In the genomic region with DNA sequence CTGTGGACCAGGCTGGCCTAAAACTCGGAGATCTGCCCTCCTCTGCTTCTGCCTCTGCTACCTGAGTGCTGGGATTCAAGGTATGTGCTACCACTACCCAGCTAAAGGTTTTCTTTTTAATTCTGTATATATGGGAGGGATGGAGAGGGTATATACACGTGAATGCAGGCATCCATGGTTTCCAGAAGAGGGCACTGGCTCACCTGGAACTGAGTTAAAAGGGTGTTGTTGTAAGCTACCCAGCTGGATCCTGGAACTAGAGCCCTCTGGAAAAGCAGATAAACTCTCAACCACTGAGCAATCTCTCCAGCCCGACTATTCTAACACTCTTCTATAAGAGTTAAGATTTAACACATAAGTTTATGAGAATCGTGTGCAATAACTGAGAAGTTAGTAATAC, we compare ENCODE assay signal across 29 mouse cellular contexts. TPM values are rescaled to one million over a fixed set of nuclear protein-coding genes. Genes with fewer than 3 reads are reported as not detected.
A peak's percentile ranks its signal among the peaks of the same experiment; 100 is the strongest.
DNase-seq lines count a peak whose midpoint lies in the region; ATAC-seq and TF ChIP-seq lines count a peak whose summit lies in the region.
"Had no signal": no experiment of that assay in that cellular context is flagged by ENCODE, and none has a peak within 500 bp of the region (broad histone marks: within the 10 kb centered on the region; RNA-seq: fewer than 3 reads in every experiment).

No protein-coding gene starts in this region.

- TF ChIP-seq CTCF in gastrocnemius, adult 2 months (IDR thresholded peaks at IDR 0.05): peak; percentile 10; the same call in 1 of the 2 replicates
- peak; percentile 48 for TF ChIP-seq CTCF in liver, embryonic 14.5 days (IDR thresholded peaks at IDR 0.05; ENCODE audit: low read depth)
- TF ChIP-seq CTCF in Patski (IDR thresholded peaks at IDR 0.05): peak; percentile 43

- H3K36me3 ChIP-seq in liver, embryonic 14.5 days (replicated peaks; ENCODE audit: control insufficient read depth, insufficient read depth, low read depth): no peaks in the 10 kb centered on the region
- no peaks in the 10 kb centered on the region for H3K36me3 ChIP-seq in hindbrain, embryonic 11.5 days (ENCODE audit: control insufficient read depth, insufficient read depth, low read length)
- H3K36me3 ChIP-seq: forebrain, embryonic 15.5 days; hindbrain, embryonic 15.5 days; liver, embryonic 12.5 days had no signal

- peaks cover 11 to 12% of the 10 kb centered on the region in 2 experiments for H3K4me1 ChIP-seq in liver, embryonic 14.5 days (replicated peaks; ENCODE audit: control insufficient read depth in 2 of 2, insufficient read depth in 2 of 2, low read length in 1 of 2)
- H3K4me1 ChIP-seq in hindbrain, embryonic 11.5 days (replicated peaks; ENCODE audit: control insufficient read depth, insufficient read depth, low read length): no peaks in the 10 kb centered on the region

- DNase-seq in gastrocnemius, adult 2 months: no peak
- no peak for DNase-seq in gastrocnemius, postnatal 25 days
- no peak for DNase-seq in liver, embryonic 14.5 days (ENCODE audit: low read depth in 3 of 3, low spot score in 3 of 3)
- DNase-seq in liver: no peak
- DNase-seq in 416B (ENCODE audit: low read depth): peak; percentile 64
- no peak for DNase-seq in Patski (ENCODE audit: low read depth, low spot score)
- DNase-seq in left cerebral cortex, postnatal 14 days (ENCODE audit: low spot score in 2 of 2): no peak
- DNase-seq in hindbrain, embryonic 11.5 days (ENCODE audit: low spot score): no peak
- DNase-seq: adrenal gland, postnatal 36 days; B cell, adult 2 months; cerebellum, adult 8-10 months; heart, postnatal 10 days; kidney, adult 18-20 months; kidney, postnatal 36 days; left cerebral cortex, postnatal 4 days; lung, postnatal 14 days; right cerebral cortex, adult 18-20 months had no signal

- H3K9me3 ChIP-seq in liver, embryonic 14.5 days (ENCODE audit: control insufficient read depth, low read length): no peaks in the 10 kb centered on the region
- no peaks in the 10 kb centered on the region for H3K9me3 ChIP-seq in hindbrain, embryonic 11.5 days (ENCODE audit: control insufficient read depth, low read length)
- H3K9me3 ChIP-seq: forebrain, embryonic 15.5 days; hindbrain, embryonic 15.5 days; liver, embryonic 12.5 days had no signal

- 26% methylated on average over 4 of the region's 4 CpGs for WGBS in liver, embryonic 14.5 days (ENCODE audit: insufficient replicate concordance)
- 75% methylated on average over 4 of the region's 4 CpGs for WGBS in hindbrain, embryonic 11.5 days

- CTCF ChIA-PET in Patski (lab: Charles Lee): interaction anchor here (1.2 kb wide), 1 partner anchor 57 kb away, joined by 4 read pairs; no protein-coding TSS in a partner anchor

- no peak overlapping the region for H3K9ac ChIP-seq in liver, embryonic 14.5 days (replicated peaks)
- H3K9ac ChIP-seq in hindbrain, embryonic 11.5 days (ENCODE audit: low read depth, low read length): no peak overlapping the region
- H3K9ac ChIP-seq: forebrain, embryonic 15.5 days; hindbrain, embryonic 15.5 days; liver, embryonic 12.5 days had no signal

- intact Hi-C loops in gastrocnemius, adult 2 months (cut with DNase I): no loop called here
- intact Hi-C loops in left cerebral cortex, postnatal 14 days (cut with DNase I): no loop called here

- no peak overlapping the region for H3K27ac ChIP-seq in gastrocnemius, adult 2 months
- H3K27ac ChIP-seq in liver, embryonic 14.5 days: no peak overlapping the region
- no peak overlapping the region for H3K27ac ChIP-seq in hindbrain, embryonic 11.5 days (ENCODE audit: low read depth, low read length)
- H3K27ac ChIP-seq: forebrain, embryonic 15.5 days; hindbrain, embryonic 15.5 days; liver, embryonic 12.5 days had no signal

- no peak for ATAC-seq in liver, embryonic 14.5 days (ENCODE audit: insufficient read depth)
- no peak for ATAC-seq in Patski
- no peak for ATAC-seq in hindbrain, embryonic 11.5 days (ENCODE audit: low FRiP score)
- ATAC-seq: forebrain, embryonic 15.5 days; liver, embryonic 12.5 days had no signal

- peaks cover 61% of the 10 kb centered on the region for H3K27me3 ChIP-seq in liver, embryonic 14.5 days (ENCODE audit: control insufficient read depth, insufficient read depth, low read length)
- peaks cover 44% of the 10 kb centered on the region for H3K27me3 ChIP-seq in Patski
- peaks cover 50% of the 10 kb centered on the region for H3K27me3 ChIP-seq in hindbrain, embryonic 11.5 days (ENCODE audit: control insufficient read depth, insufficient read depth, low read length)

- no peak overlapping the region for H3K4me2 ChIP-seq in liver, embryonic 14.5 days (ENCODE audit: low read depth)
- H3K4me2 ChIP-seq in hindbrain, embryonic 11.5 days (replicated peaks; ENCODE audit: low read depth, low read length): no peak overlapping the region
- H3K4me2 ChIP-seq: forebrain, embryonic 15.5 days; hindbrain, embryonic 15.5 days had no signal

- no peak overlapping the region for H3K4me3 ChIP-seq in gastrocnemius, adult 2 months
- H3K4me3 ChIP-seq in liver, embryonic 14.5 days (ENCODE audit: insufficient read depth in 1 of 2, low read depth in 2 of 2, low read length in 2 of 2): no peak overlapping the region
- H3K4me3 ChIP-seq in hindbrain, embryonic 11.5 days (ENCODE audit: low read depth, low read length): no peak overlapping the region
- H3K4me3 ChIP-seq: erythroblast, embryonic 14.5 days; forebrain, embryonic 15.5 days; hindbrain, embryonic 15.5 days; liver, embryonic 12.5 days had no signal

- POLR2A ChIA-PET in Patski (lab: Charles Lee): interaction anchor here (0.6 to 0.7 kb wide), 2 partner anchors 37 to 257 kb away, joined by 3 to 4 read pairs; no protein-coding TSS in a partner anchor

- no peak for TF ChIP-seq EP300 in liver, embryonic 14.5 days (IDR thresholded peaks at IDR 0.05; ENCODE audit: low read depth)

- in situ Hi-C loops in Patski (cut with MboI; ENCODE audit: low pct_unique_long_range_greater_than_20kb): no loop called here

RNA-seq across cellular contexts. Expression of a gene that starts 1.5 kb away (rescaled TPM):
- total RNA-seq in gastrocnemius, adult 2 months (2021): not detected
- total RNA-seq in gastrocnemius, postnatal 25 days (2021): not detected
- polyA plus RNA-seq in liver, embryonic 14.5 days (2012; rRNA removed): 0.30 and 0.44 TPM in 2 replicates
- 0.76 and 0.83 TPM in 2 replicates for polyA plus RNA-seq in liver, embryonic 14.5 days (2014; fragmentation: Nextera tagmentation; extraction: Ambion mirVana)
- polyA plus RNA-seq in Patski (2021): 0.98 TPM
- not detected for total RNA-seq in left cerebral cortex, postnatal 14 days (2021)
- 0.21 TPM in 1 of 2 replicates, not detected in the other for polyA plus RNA-seq in hindbrain, embryonic 11.5 days (2014; fragmentation: Nextera tagmentation; extraction: Ambion mirVana)
- total RNA-seq: gastrocnemius, adult 8-10 months; heart, adult 8-10 months; heart, postnatal 10 days; layer of hippocampus, postnatal 10 days; left cerebral cortex, postnatal 4 days had no signal

RNA-seq across cellular contexts. Expression of a gene that starts 3.5 kb away (rescaled TPM):
- total RNA-seq in gastrocnemius, adult 2 months (2021): under 1 TPM in 1 of 2 experiments, not detected in 1; 0.22 TPM
- total RNA-seq in gastrocnemius, postnatal 25 days (2021): under 1 TPM in 1 of 2 experiments, not detected in 1; 0.15 TPM
- polyA plus RNA-seq in liver, embryonic 14.5 days (2012; rRNA removed): 0.15 and 0.27 TPM in 2 replicates
- polyA plus RNA-seq in liver, embryonic 14.5 days (2014; fragmentation: Nextera tagmentation; extraction: Ambion mirVana): 0.05 and 0.10 TPM in 2 replicates
- polyA plus RNA-seq in Patski (2021): not detected
- total RNA-seq in left cerebral cortex, postnatal 14 days (2021): under 1 TPM; 0.21 to 0.62 TPM
- 0.11 and 0.60 TPM in 2 replicates for polyA plus RNA-seq in hindbrain, embryonic 11.5 days (2014; fragmentation: Nextera tagmentation; extraction: Ambion mirVana)
- total RNA-seq: common myeloid progenitor, adult 5-6 weeks; gastrocnemius, adult 8-10 months; layer of hippocampus, postnatal 10 days had no signal
- polyA plus RNA-seq: erythroblast, embryonic 14.5 days; hindbrain, embryonic 15.5 days; neural tube, embryonic 11.5 days had no signal

RNA-seq across cellular contexts. Expression of a gene that starts 37.8 kb away (rescaled TPM):
- total RNA-seq in gastrocnemius, adult 2 months (2021): 10 to 100 TPM; 24.5 to 25.7 TPM
- total RNA-seq in gastrocnemius, postnatal 25 days (2021): 10 to 100 TPM; 19.9 to 28.2 TPM
- 23.4 and 27.4 TPM in 2 replicates for polyA plus RNA-seq in liver, embryonic 14.5 days (2012; rRNA removed)
- polyA plus RNA-seq in liver, embryonic 14.5 days (2014; fragmentation: Nextera tagmentation; extraction: Ambion mirVana): 6.4 and 6.8 TPM in 2 replicates
- 94.8 TPM for polyA plus RNA-seq in Patski (2021)
- total RNA-seq in left cerebral cortex, postnatal 14 days (2021): 10 to 100 TPM; 44.6 to 49.4 TPM
- polyA plus RNA-seq in hindbrain, embryonic 11.5 days (2014; fragmentation: Nextera tagmentation; extraction: Ambion mirVana): 10.9 and 12.2 TPM in 2 replicates

RNA-seq across cellular contexts. Expression of a gene that starts 48.7 kb away (rescaled TPM):
- not detected for total RNA-seq in gastrocnemius, adult 2 months (2021)
- total RNA-seq in gastrocnemius, postnatal 25 days (2021): not detected
- polyA plus RNA-seq in liver, embryonic 14.5 days (2012; rRNA removed): not detected in 2 replicates
- polyA plus RNA-seq in liver, embryonic 14.5 days (2014; fragmentation: Nextera tagmentation; extraction: Ambion mirVana): not detected in 2 replicates
- not detected for polyA plus RNA-seq in Patski (2021)
- total RNA-seq in left cerebral cortex, postnatal 14 days (2021): not detected
- polyA plus RNA-seq in hindbrain, embryonic 11.5 days (2014; fragmentation: Nextera tagmentation; extraction: Ambion mirVana): not detected in 2 replicates
- total RNA-seq: adrenal gland, postnatal 36 days; common myeloid progenitor, adult 5-6 weeks; gastrocnemius, adult 8-10 months; heart, adult 8-10 months; heart, postnatal 10 days; layer of hippocampus, postnatal 10 days; left cerebral cortex, postnatal 4 days; megakaryocyte-erythroid progenitor cell, adult 5-6 weeks had no signal
- polyA plus RNA-seq: embryonic facial prominence, embryonic 11.5 days; erythroblast, embryonic 14.5 days; forebrain, embryonic 15.5 days; hindbrain, embryonic 15.5 days; liver, embryonic 12.5 days; neural tube, embryonic 11.5 days; stomach, embryonic 16.5 days had no signal
